Mouse (Mus musculus) thymus, postnatal 10 days (tissue): Measurements from ENCODE around the gene Olfr1324.
"Not testable (repeated sequence)": the region's sequence is repeated elsewhere in the genome, so short reads cannot be mapped to it uniquely, and the experiment has no call there.

Source experiments
- DNase-seq, 2 experiments: peaks; one replicate each; pipeline ENCODE4 v3.0.0; 2021; ENCODE audit warnings: low spot score in 2 of 2

Gene Olfr1324

GRCm38 (mm10) chrX:50428398-50428797 is at the start of gene Olfr1324:
TSS of gene Olfr1324 (minus strand) at chrX:50428498.
- DNase-seq = no peak

GRCm38 (mm10) chrX:50470341-50470740 is 42.0 kb upstream of the Olfr1324 start:
- not testable (repeated sequence) for DNase-seq

GRCm38 (mm10) chrX:50456136-50456535 is 27.8 kb upstream of the Olfr1324 start:
- DNase-seq = no peak

- no peak for DNase-seq
Observed at GRCm38 (mm10) chrX:50443352-50443751, 15.1 kb upstream of the Olfr1324 start.

- no peak for DNase-seq
Observed at GRCm38 (mm10) chrX:50442696-50443095, 14.4 kb upstream of the Olfr1324 start.

GRCm38 (mm10) chrX:50432499-50432898 is 4.2 kb upstream of the Olfr1324 start:
- DNase-seq = no peak

- DNase-seq = no peak
Observed at GRCm38 (mm10) chrX:50427712-50428328, 478 bp downstream of the Olfr1324 start.

- DNase-seq = no peak
Observed at GRCm38 (mm10) chrX:50425899-50426436, 2.3 kb downstream of the Olfr1324 start.

GRCm38 (mm10) chrX:50410361-50410760 is 17.9 kb downstream of the Olfr1324 start:
- DNase-seq = not testable (repeated sequence)

GRCm38 (mm10) chrX:50390616-50391015 is 37.7 kb downstream of the Olfr1324 start:
- DNase-seq = not testable (repeated sequence)

- no peak for DNase-seq
Observed at GRCm38 (mm10) chrX:50374978-50375377, 53.3 kb downstream of the Olfr1324 start.
